Mouse (Mus musculus) fat pad, adult 2 months (tissue): ENCODE measurements around the gene Gm42791.

Source experiments
- DNase-seq: peaks from one replicate; pipeline ENCODE4 v3.0.0-alpha.2; 2011; ENCODE audit warnings: low read depth, low spot score; ENCODE audit errors: extremely low read depth

Gene Gm42791

DNA sequence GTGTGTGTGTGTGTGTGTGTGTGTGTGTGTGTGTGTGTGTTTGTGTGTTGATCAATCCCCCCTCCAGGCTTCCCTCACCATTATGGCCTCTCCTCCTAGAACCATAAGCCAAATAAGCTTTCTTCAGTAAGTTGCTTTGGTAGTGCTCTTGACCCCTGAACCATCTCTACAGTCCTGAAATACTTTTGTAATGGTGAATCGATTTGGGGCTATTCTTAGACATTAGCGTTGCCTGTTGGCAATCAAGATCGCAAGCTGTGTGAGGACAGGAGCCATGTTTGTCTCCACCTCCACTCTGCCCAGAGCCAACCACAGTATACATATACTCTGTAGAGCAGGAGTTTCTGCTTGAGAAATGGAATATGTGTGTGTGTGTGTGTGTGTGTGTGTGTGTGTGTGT is 14.2 kb upstream of the Gm42791 start:
- DNase-seq: no peak

DNA sequence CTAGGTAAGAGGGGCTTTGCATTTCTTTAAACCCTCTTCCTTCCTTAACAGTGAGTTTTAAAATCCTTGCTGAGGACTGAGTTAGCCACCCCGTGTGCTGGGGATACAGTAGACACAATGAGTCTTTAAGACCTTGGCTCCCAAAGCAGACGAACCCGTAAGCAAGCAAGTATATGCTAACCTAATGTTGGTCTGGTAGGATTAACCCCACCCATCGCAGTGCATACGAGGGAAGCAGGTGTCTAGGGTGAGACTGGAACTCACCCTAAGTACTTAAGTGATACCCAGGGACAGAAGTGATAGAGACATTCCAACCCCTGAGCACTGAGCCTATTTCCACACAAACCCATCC is 12.3 kb upstream of the Gm42791 start:
- DNase-seq: no peak

DNA sequence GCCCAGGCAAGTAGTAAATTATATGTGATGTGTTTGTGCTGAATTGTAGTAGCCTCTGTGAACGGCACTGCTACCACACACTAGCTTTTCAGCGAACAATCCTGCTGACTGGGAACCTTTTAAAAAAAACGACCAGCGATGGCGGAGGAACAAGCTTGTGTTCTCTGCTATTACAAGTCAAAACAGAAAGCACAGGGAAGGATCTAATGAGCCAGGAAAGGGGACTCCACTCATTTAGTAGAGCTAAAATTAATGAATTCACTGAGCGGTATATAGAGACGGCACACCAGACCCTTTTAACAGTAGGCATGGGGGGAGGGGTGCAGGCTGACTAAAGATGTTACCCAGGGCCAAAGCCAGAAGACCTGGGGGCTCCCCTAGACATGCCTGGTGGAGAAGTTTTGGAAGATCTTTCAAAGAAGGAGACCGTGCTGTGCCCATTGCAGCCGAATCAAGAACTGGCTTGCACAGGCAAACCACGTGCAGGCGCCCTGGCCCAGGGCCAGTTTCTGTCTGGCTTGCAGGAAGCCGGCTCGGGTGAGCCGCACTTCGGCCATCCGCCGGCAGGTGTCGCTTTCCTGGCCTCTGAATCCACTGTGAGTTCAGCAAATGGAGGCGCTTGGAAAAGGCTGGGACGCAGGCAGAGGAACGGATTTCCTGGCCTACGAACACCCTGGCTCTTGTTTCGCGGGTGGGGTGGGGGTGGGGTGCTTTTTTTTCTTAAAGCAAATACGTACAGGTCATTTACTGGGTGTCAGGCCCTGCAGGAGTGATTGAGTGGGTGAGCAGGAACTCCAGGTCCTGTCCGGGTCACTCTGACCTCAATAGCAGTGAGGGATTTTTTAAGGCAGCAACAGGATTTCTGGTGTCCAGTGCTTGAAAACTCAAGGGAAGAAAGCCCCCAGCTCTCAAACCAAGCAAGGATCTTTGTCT is 11.7 kb upstream of the Gm42791 start:
- no peak for DNase-seq

DNA sequence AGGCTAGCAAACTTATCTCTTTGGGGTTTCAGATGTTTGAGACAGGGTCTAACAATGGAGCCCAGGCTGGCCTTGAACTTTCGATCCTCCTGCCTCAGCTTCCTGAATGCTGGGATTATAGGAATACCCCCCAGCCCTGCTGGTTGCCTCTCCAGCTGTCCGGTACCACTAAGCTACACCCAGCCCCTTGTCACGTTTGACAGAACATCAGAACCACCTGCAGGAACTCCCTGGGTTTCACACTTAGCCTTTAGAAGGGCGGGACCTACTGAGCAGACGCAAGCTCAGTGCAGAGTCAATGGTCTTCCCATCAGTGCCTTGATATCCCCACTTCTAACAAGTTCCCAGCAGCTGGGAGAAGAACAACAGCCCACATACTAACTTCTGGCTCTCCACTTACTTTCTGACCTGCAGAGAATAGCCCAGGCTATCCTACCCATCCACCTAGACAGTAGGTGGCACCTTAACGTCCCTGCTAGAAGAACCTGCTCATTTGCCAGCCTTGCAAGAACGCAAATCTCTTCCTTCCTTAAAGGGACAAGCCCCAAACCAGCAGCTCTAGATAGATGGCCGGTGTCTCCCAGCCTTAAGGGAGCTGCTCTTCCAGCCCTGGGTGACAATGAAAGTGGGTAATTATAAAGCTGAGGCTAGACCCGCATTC is 10.9 kb upstream of the Gm42791 start:
- no peak for DNase-seq

DNA sequence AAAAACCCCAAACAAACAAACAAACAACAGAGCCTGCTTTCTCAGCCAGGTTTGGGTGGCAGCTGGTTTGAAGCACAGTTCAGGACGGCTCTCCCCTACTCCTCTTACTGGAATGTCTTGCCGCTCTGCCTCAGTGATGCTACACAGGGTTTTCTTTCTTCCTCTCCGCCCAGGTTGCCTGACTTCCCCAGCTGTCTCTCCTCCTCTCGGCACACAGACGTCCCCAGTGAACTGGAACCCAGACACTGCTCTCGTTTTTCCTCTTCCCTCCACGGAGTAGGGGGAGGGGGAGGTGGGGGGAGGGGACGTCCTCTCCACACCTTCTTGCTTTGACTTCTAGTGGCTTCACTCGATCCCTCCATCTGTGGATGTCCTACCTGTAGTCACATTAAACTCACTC is 10.1 kb upstream of the Gm42791 start:
- DNase-seq: no peak

DNA sequence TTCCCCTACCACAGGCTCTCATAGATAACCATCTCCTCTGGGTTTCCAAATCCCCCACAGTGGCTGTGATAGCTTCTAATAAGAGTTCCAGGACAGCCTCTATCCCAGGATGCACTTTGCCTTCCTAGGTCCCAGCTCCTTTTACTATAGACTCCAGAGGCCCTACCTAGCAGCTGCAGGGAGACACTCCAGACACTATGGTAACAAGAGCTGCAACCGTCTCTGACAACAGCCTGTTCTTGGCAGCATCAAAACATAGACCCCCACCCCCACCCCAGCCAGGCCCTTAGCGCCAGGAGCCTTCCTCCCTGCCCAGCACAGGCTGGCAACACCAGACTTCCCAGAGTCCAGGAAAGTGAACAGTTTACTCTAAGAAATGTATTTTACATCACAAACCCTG is 8.2 kb upstream of the Gm42791 start:
- no peak for DNase-seq

DNA sequence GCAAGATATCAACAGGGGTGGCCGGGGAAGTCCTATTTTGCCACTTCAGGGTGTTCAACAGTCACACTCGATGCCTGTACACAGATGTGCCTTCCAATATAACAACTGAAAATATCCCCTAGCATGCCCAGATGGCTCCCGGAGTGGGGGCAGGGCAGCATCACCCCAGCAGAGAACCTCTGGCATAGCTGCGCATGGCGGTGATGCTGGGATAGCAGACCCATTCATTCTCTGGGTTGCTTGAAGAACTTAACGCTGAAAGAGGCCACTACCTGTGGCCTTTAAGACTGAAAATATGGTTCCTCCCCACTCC is 7.8 kb upstream of the Gm42791 start:
- DNase-seq: no peak

DNA sequence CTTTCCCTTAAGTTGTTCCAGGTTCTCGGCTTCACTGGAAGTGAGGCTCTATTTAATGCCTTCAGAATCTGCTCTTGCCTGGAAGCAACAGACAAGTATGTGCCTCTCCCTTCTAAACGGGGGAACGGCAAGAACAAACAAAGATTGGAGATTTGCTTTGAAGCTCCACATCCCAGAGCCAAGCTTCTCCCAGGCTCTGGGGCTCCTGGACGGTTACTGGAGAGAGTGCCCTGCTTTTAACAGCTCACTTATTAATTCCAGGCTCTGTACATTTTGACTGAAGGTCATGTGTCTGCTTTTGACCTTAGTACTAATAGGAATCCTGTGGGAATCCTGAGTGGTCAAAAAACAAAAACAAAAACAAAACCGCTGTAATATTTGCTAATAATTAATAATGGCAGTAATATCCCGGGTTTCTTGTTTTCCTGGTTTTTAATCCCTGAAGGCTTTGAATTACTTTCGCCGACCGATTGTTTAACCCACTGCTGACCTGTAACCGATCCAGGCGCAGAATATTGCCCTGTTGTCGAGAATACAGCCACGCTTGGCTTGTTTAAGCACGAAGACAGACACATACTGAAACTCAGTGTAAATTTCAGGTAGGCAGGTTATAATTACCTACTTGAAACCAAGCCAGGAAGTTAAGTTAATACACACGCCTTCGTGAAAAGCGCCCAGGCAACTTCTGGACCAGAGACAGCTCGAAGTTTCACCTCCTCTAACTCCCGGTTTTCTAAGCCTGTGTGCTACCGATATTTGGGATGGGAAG is 7.3 kb upstream of the Gm42791 start:
- DNase-seq: no peak

DNA sequence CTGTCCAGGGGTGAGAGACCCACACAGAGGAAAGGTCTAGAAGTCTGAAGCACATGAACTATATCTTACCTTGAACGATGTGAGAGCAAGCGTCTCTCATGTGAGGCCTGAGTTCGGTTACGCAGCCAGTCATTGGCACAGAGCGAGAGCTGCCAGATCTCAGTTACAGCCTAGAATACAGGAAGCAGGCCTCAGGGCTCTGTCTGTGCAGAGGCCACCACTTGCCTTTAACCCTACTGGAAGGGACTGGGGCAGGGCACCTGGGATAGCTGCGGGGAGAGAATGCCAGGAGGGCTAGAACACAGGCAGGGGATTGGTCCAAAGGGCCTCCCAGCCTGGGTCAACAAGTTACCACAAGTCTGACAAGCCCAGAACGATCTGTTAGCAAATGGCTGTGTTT is 4.9 kb upstream of the Gm42791 start:
- no peak for DNase-seq

DNA sequence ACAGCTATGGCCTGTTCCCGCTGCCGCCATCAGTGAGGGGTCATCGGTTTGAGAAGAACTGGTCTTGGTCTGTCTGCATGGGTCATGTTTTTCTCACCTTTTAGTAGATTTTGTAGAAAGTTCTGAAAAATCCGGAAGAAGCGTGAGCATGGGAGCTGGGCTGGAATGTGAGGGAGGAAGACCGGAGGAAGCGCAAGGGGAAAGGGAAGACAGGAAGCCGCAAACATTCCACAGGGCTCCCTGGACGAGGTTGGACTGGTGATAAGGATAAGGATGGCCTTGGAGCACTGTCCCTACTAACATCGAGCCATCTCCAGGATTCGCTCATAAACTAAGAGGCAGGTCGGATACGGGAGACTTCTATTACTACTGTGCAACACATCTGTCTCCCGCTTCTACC is 3.6 kb upstream of the Gm42791 start:
- no peak for DNase-seq

DNA sequence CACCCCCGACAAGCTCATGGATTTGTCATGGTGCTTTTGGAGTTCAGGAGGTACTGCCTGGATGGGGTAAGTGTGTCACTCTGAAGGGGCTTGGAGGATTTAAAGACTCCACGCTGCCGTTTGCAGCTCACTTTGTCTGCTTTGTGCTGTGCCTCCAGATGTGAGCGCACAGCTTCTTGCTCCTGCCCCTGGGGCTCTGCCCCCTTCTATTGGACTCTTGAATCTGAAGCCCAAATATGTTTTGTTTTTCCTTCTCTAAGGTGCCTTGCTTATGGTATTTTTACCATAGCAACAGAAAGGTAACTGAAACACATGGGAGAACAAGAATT is 1.7 kb upstream of the Gm42791 start:
- no peak for DNase-seq

DNA sequence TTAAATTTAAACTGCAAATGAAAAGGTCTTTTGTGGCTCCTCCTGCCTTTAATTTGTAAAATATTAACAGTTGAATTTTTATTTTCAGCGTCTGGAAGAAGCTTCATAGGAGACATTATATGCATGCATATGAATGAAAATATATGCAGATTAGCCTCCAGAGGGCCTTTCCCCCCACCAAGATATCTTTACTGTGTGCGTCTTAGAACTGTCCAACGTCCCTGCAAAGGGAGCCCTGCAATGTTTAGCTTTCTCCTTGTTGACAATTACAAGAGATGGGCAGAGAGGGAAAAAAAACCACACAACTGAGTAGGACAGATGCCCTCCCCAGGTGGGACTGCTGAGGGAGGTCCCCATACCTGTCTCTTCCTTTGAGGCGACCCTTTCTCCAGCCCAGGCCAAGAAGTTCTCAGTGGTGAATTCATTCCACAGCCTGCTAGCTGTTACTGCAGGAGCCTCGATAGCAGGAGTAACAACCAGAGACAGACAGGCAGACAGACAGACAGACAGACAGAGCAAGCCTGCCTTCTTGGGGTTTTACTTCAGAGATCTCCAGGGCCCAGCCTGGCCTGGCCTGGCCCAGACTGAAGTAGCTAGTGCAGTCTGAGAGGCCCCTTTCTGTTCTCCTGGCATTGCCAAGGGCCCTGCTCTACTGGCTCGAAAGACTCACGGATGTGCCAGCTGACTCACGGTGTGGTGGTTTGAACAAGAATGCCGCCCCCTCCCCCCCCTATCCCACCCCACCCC is 1.2 kb upstream of the Gm42791 start:
- no peak for DNase-seq

DNA sequence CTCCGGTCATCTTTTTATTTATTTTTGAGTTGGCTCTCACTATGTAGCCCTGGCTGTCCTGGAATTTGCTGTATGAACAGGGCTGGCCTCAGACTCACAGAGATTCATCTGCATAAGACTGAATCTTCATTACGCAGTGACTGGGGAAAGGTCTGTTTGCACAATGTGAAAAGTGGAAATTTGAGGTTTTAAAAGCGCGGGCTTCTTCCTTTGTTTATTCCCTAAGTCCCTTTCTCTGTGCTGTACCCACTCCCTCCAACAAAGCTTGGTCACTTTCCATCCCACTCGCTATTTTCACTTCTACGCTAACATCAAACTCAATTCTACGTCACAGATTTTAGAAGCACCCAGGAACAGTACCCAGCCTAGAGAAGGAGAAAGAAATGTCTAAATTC is 639 bp downstream of the Gm42791 start:
- no peak for DNase-seq

DNA sequence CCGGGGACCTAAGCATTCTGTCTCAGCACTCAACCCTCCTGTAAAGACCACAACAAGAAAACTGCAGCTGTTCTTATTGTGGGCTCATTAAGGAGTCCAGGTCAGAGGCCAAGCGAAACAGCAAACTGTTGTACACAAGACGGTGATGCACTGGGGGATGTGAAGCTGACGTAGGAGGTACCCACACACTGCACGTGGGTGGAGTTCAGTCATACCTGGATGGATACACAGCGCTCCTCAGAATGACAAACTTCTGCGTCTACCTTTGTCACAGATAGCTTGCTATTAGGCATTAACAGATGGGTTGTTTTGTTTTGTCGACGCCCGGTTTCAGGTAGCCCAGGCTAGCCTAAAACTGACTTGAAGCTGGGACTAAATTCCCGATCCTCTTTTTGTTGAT is 2.3 kb downstream of the Gm42791 start:
- DNase-seq: no peak

DNA sequence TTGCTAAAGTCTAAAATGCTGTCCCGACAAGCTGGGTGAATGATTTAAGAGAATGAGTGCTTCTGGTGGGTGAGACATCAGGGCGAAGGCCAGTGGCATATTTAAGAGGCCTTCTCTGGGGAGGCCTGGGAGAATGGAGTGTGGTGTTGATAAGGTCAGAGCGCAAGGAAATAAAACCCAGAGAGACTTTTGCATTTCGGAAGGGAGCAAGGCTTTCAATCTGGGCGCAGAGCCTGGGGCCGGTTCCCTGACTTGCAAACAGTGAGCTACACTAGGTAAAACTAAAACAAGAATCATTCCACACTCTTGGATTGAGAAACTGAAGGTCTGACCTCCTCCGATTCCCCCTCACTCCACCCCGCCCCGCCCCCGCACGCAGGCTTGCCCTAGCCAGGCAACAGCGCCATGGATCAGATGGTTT is 4.0 kb downstream of the Gm42791 start:
- no peak for DNase-seq

DNA sequence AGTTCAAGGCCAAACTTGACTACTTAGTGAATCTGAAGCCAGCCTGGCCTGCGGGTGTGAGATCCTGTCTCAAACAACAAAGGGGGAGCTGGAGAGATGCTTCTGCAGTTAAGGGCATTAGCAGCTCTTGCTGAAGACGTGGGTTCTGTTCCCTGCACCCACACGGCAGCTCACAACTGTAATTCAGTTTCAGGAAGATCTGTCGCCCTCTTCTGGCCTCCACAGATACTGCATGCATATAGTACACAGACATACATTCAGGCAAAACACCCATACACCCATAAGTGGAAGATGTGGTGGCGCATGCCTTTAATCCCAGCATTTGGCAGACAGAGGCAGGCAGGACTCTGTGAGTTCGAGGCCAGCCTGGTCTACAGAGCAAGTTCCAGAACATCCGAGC is 5.5 kb downstream of the Gm42791 start:
- no peak for DNase-seq

DNA sequence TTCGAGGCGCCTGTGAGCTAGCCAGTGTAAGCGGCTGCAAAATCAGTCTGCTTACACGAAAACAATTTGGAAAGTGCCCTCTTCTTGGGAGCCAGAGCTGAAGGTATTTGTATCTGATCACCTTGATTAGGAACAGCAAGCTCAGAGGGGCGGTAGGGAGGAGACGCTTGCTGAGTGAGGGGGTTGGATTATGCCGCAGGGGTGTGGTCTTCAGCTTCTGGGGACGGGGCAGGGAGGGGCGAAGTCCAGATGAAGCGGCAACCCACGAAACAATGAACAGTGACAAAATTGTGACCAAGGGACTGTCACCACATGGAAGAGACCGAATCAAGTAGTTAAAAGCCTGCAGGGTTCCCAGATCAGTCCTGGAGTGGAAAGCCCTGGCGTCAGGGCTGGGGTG is 10.0 kb downstream of the Gm42791 start:
- DNase-seq: no peak

DNA sequence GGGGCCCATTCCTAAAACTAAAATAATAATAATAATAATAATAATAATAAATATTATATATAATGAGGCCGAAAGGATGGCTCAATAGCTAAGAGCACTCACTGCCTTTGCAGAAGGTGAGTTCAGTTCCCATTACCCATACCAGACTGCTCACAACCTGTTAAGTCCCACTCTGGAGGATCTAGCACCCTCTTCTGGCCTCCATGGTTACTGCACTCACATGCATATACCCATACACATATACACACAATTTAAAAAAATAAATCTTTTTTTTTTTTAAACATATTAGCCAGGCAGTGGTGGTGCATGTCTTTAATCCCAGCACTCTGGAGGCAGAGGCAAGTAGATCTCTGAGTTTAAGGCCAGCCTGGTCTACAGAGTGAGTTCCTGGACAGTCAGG is 11.3 kb downstream of the Gm42791 start:
- no peak for DNase-seq

DNA sequence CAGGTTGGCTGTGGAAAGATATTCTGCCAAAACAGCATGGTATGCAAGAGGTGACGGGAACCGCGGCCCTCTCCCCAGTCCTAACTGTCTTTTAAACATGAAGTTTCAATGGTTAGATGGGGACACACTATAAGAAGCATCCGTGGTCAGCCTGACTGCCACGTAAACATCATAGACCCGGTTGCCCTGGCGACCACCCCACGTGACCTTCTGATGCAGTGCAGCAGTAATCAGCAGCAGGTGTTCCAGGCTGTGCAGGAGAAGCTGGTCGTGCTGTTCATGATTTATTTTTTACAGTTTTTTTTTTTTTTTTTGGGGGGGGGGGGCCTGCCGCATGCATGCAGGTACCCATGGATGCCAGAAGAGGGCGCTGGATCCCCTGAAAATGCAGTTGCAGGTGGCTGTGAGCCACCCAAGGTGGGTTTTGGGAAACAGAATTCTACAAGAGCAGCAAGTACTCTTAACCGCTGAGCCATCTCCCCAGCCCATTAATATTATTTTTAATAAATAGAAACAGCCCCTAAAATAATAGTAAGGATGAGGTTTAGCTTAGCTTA is 11.8 kb downstream of the Gm42791 start:
- no peak for DNase-seq

DNA sequence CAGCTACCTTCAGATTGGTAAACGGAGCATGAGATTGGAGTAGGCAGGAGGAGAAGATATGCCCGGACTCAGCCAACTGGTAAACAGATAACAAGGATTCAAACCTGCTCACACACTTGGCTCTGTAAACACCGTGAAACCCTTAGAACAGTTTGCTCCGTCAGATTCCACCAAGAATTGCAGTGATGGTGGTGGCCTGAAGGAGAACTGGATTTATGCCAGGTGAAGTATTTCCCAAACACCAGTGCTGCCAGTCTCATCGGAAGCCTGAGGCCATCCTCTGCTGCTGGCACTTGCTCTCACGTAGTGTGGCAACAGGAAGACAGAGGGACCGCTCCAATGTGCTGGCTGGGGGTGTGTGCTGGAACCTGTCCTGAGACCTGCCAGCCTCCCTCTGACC is 12.6 kb downstream of the Gm42791 start:
- no peak for DNase-seq

DNA sequence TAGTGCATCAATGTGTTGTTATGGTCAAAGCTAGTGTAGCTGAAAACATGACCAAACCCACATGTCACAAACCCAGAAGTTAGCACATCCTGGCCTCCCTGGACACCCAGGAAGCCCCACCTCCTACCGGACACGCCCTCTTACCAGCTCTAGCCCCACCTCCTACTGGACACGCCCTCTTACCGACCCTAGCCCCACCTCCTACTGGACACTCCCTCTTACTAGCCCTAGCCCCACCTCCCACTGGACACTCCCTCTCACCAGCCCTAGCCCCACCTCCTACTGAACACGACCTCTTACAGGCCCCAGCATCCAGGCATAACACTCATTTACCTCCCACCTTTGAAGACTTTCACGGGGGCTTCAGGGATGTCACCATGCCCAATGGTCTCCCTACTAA is 14.3 kb downstream of the Gm42791 start:
- DNase-seq: no peak
